Mouse (Mus musculus): ENCODE data around the gene Pla2g6.

GRCm38 (mm10) chr15:79352479-79352878 is 24.3 kb upstream of the Pla2g6 start:
- TF ChIP-seq ELF1 (IDR thresholded peaks at IDR 0.05; ENCODE audit: low read depth, low read length) (no peak), POLR2A (IDR thresholded peaks at IDR 0.05; ENCODE audit: low read depth, low read length) (no peak), ZNF384 (IDR thresholded peaks at IDR 0.05; ENCODE audit: low read depth, low read length) (no peak), CTCF (conservative IDR thresholded peaks at IDR 0.05 in 1 of 2, IDR thresholded peaks at IDR 0.05 in 1 of 2; ENCODE audit: low read depth in 2 of 2, low read length in 2 of 2) (no peak), EP300 (IDR thresholded peaks at IDR 0.05; ENCODE audit: low read length) (no peak), HCFC1 (IDR thresholded peaks at IDR 0.05; ENCODE audit: low read depth, low read length) (no peak), ZC3H11A (IDR thresholded peaks at IDR 0.05; ENCODE audit: low read depth, low read length) (no peak), SMC3 (IDR thresholded peaks at IDR 0.05; ENCODE audit: low read depth, low read length) (no peak), UBTF (IDR thresholded peaks at IDR 0.05; ENCODE audit: low read depth, low read length) (no peak), MAFK (IDR thresholded peaks at IDR 0.05; ENCODE audit: insufficient replicate concordance, low read length) (no peak), RAD21 (IDR thresholded peaks at IDR 0.05; ENCODE audit: low read depth, low read length) (no peak), E2F4 (IDR thresholded peaks at IDR 0.05; ENCODE audit: insufficient replicate concordance, low read depth, low read length) (no peak), ZMIZ1 (IDR thresholded peaks at IDR 0.05; ENCODE audit: low read depth, low read length) (no peak), USF1 (IDR thresholded peaks at IDR 0.05; ENCODE audit: low read depth, low read length) (no peak)
